Mouse (Mus musculus): ENCODE results near the gene Errfi1. TPM values are rescaled to one million over a fixed set of nuclear protein-coding genes. Genes with fewer than 3 reads are reported as not detected.

Errfi1 gene
- total and polyA plus RNA-seq, 2 experiments from 2014 or later: 21.0 to 33.0 TPM

GRCm38 (mm10) chr4:150915181-150915906 lies 61.6 kb downstream of the Errfi1 start:
- no peaks in the 10 kb centered on the region for H3K27me3 ChIP-seq (ENCODE audit: insufficient read depth, low read length)
- H3K27ac ChIP-seq (ENCODE audit: low read depth, low read length): peak overlapping the region; percentile 77
- peak; percentile 21 for DNase-seq (ENCODE audit: low spot score)
- peak overlapping the region; percentile 69 for H3K4me2 ChIP-seq (ENCODE audit: low read depth, low read length, poor library complexity, severe bottlenecking)
- peak overlapping the region; percentile 68 for H3K4me3 ChIP-seq (ENCODE audit: low read depth, low read length)
- no peaks in the 10 kb centered on the region for H3K9me3 ChIP-seq (ENCODE audit: low read length)
- WGBS: 40% methylated on average over 10 of the region's 10 CpGs
- peaks cover 14% of the 10 kb centered on the region; the same call in 1 of the 2 replicates for H3K4me1 ChIP-seq (ENCODE audit: insufficient read depth, low read length)
- no peaks in the 10 kb centered on the region for H3K36me3 ChIP-seq (ENCODE audit: insufficient read depth, low read length)
- ATAC-seq (ENCODE audit: low FRiP score): no peak
- H3K9ac ChIP-seq (replicated peaks; ENCODE audit: low read length, poor library complexity, severe bottlenecking): peak overlapping the region; percentile 76
- TF ChIP-seq CTCF (IDR thresholded peaks at IDR 0.05): 0 out of 2 replicates have a peak, but pooled peaks have one; percentile 14

GRCm38 (mm10) chr4:150917336-150918027 lies 63.8 kb downstream of the Errfi1 start:
- DNase-seq (ENCODE audit: low spot score): no peak
- Histone ChIP-seq H3K27ac (ENCODE audit: low read depth, low read length) (no peak overlapping the region), H3K4me3 (ENCODE audit: low read depth, low read length) (no peak overlapping the region), H3K27me3 (ENCODE audit: insufficient read depth, low read length) (no peaks in the 10 kb centered on the region), H3K36me3 (ENCODE audit: insufficient read depth, low read length) (no peaks in the 10 kb centered on the region), H3K9ac (replicated peaks; ENCODE audit: low read length, poor library complexity, severe bottlenecking) (no peak overlapping the region), H3K4me1 (ENCODE audit: insufficient read depth, low read length) (peaks cover 14% of the 10 kb centered on the region; the same call in 1 of the 2 replicates), H3K4me2 (ENCODE audit: low read depth, low read length, poor library complexity, severe bottlenecking) (no peak overlapping the region), H3K9me3 (ENCODE audit: low read length) (no peaks in the 10 kb centered on the region)
- TF ChIP-seq CTCF (IDR thresholded peaks at IDR 0.05): no peak
- 63% methylated on average over 8 of the region's 8 CpGs for WGBS
- no peak for ATAC-seq (ENCODE audit: low FRiP score)

Other genes starting within 250 kb of the Errfi1 start
- 49.1 and 51.1 TPM in 2 replicates for gene Slc45a1, start 201.7 kb upstream of the Errfi1 start, total RNA-seq (2014; rRNA removed)
- 54.8 and 58.4 TPM in 2 replicates for gene Slc45a1, start 201.7 kb upstream of the Errfi1 start, polyA plus RNA-seq (2015; fragmentation: Nextera tagmentation; extraction: Ambion mirVana)
- 167 and 180 TPM in 2 replicates for gene Park7, start 60.5 kb downstream of the Errfi1 start, total RNA-seq (2014; rRNA removed)
- gene Park7, start 60.5 kb downstream of the Errfi1 start, polyA plus RNA-seq (2015; fragmentation: Nextera tagmentation; extraction: Ambion mirVana): 427 and 453 TPM in 2 replicates
- not detected in 2 replicates for gene Tnfrsf9, start 60.6 kb downstream of the Errfi1 start, total RNA-seq (2014; rRNA removed)
- gene Tnfrsf9, start 60.6 kb downstream of the Errfi1 start, polyA plus RNA-seq (2015; fragmentation: Nextera tagmentation; extraction: Ambion mirVana): 0.25 and 0.29 TPM in 2 replicates
- not detected in 2 replicates for gene Uts2, start 143.2 kb downstream of the Errfi1 start, total RNA-seq (2014; rRNA removed)
- gene Uts2, start 143.2 kb downstream of the Errfi1 start, polyA plus RNA-seq (2015; fragmentation: Nextera tagmentation; extraction: Ambion mirVana): not detected in 2 replicates
- gene Per3, start 190.7 kb downstream of the Errfi1 start, total RNA-seq (2014; rRNA removed): 4.3 and 6.5 TPM in 2 replicates
- 4.0 and 4.5 TPM in 2 replicates for gene Per3, start 190.7 kb downstream of the Errfi1 start, polyA plus RNA-seq (2015; fragmentation: Nextera tagmentation; extraction: Ambion mirVana)
- gene Vamp3, start 204.0 kb downstream of the Errfi1 start, total RNA-seq (2014; rRNA removed): 34.6 and 43.6 TPM in 2 replicates
- gene Vamp3, start 204.0 kb downstream of the Errfi1 start, polyA plus RNA-seq (2015; fragmentation: Nextera tagmentation; extraction: Ambion mirVana): 42.1 and 43.5 TPM in 2 replicates
- not detected in 2 replicates for gene Gm13090, start 235.7 kb downstream of the Errfi1 start, total RNA-seq (2014; rRNA removed)
- gene Gm13090, start 235.7 kb downstream of the Errfi1 start, polyA plus RNA-seq (2015; fragmentation: Nextera tagmentation; extraction: Ambion mirVana): not detected in 2 replicates